Mouse (Mus musculus): ENCODE measurements around the gene Mcfd2. TPM values are rescaled to one million over a fixed set of nuclear protein-coding genes. Genes with fewer than 3 reads are reported as not detected.

Mcfd2 gene
- polyA plus RNA-seq, 1 experiment from 2014 or later = 82.0 TPM

GRCm38 (mm10) chr17:87275363-87276341, 9.9 kb upstream of the Mcfd2 start:
- no peaks in the 10 kb centered on the region for H3K27me3 ChIP-seq (ENCODE audit: control insufficient read depth, insufficient read depth, low read length)
- H3K27ac ChIP-seq (replicated peaks; ENCODE audit: low read depth, low read length) = no peak overlapping the region
- no peak overlapping the region for H3K9ac ChIP-seq (replicated peaks; ENCODE audit: low read length)
- no peaks in the 10 kb centered on the region for H3K4me1 ChIP-seq (ENCODE audit: control insufficient read depth, insufficient read depth, low read length)
- no peaks in the 10 kb centered on the region for H3K36me3 ChIP-seq (replicated peaks; ENCODE audit: control insufficient read depth, insufficient read depth, low read depth, low read length)
- H3K4me2 ChIP-seq (ENCODE audit: low read depth, low read length) = no peak overlapping the region
- H3K4me3 ChIP-seq (ENCODE audit: low read depth, low read length) = no peak overlapping the region
- DNase-seq (ENCODE audit: low spot score) (no peak), ATAC-seq (replicated peaks; ENCODE audit: insufficient number of reproducible peaks, low FRiP score, low TSS enrichment, low read depth) (no peak)
- WGBS = 65% methylated on average over 14 of the region's 15 CpGs
- no peaks in the 10 kb centered on the region for H3K9me3 ChIP-seq (replicated peaks; ENCODE audit: control insufficient read depth, low read length)

- no peak for ATAC-seq (replicated peaks; ENCODE audit: insufficient number of reproducible peaks, low FRiP score, low TSS enrichment, low read depth)
- H3K9ac ChIP-seq (replicated peaks; ENCODE audit: low read length) = no peak overlapping the region
- H3K4me2 ChIP-seq (ENCODE audit: low read depth, low read length) = no peak overlapping the region
- no peak for DNase-seq (ENCODE audit: low spot score)
- no peak overlapping the region for H3K27ac ChIP-seq (replicated peaks; ENCODE audit: low read depth, low read length)
- H3K4me3 ChIP-seq (ENCODE audit: low read depth, low read length) = no peak overlapping the region
- H3K9me3 ChIP-seq (replicated peaks; ENCODE audit: control insufficient read depth, low read length) = no peaks in the 10 kb centered on the region
- no peaks in the 10 kb centered on the region for H3K36me3 ChIP-seq (replicated peaks; ENCODE audit: control insufficient read depth, insufficient read depth, low read depth, low read length)
- 0 out of 2 replicates have a peak, but pooled peaks cover 4% of the 10 kb centered on the region for H3K4me1 ChIP-seq (ENCODE audit: control insufficient read depth, insufficient read depth, low read length)
- WGBS = 80% methylated on average over 6 of the region's 6 CpGs
- H3K27me3 ChIP-seq (ENCODE audit: control insufficient read depth, insufficient read depth, low read length) = no peaks in the 10 kb centered on the region
Measured at GRCm38 (mm10) chr17:87269454-87269853, 3.7 kb upstream of the Mcfd2 start.

DNA sequence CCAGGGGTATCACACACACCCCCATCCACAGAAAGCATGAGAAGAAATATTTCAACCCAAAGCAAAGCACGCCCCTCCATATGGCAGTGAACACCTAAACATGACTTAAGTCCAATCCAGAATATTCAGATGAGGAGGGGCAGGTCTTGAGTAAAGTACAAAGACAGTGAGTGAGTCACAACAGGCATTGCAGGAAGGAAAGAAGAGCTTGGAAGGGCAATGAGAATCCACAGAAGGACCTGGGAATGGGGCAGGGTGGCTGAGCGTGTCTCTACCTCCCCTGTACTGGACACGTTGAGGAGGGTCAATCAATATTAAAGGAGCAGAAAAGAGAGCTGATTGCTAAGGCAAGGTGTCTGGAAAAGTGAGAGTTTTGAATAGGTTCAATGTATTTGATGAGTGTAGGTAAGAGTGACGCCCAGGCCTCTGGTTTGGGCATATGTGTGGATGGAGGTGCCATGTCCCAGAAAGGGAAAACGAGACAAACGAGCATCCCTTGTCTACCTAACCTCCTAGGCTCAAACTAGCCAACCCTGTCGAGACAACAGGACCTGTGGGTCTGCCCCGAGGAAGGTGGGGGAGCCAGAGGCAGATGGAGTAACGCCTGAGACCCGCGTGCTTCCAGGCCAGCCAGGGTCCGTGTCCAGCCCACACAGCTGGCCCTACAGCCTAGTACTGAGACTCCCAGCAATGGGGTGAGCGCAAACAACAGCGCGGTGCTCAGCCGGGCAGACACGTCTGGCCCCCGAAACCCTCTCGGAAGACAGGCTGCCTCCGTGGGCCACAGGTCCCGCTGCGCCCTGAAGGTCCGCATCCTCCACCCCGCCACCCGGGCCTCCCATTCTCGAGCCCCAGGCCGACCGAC, 576 bp downstream of the Mcfd2 start:
- 7% methylated on average over 27 of the region's 28 CpGs for WGBS
- peak overlapping the region; percentile 64 for H3K9ac ChIP-seq (replicated peaks; ENCODE audit: low read length)
- no peaks in the 10 kb centered on the region for H3K9me3 ChIP-seq (replicated peaks; ENCODE audit: control insufficient read depth, low read length)
- no peaks in the 10 kb centered on the region; the same call in 1 of the 2 replicates for H3K36me3 ChIP-seq (replicated peaks; ENCODE audit: control insufficient read depth, insufficient read depth, low read depth, low read length)
- DNase-seq (ENCODE audit: low spot score) (peak; percentile 12), ATAC-seq (replicated peaks; ENCODE audit: insufficient number of reproducible peaks, low FRiP score, low TSS enrichment, low read depth) (peak; percentile 77)
- H3K27me3 ChIP-seq (ENCODE audit: control insufficient read depth, insufficient read depth, low read length) = no peaks in the 10 kb centered on the region
- H3K27ac ChIP-seq (replicated peaks; ENCODE audit: low read depth, low read length) = no peak overlapping the region
- peak overlapping the region; percentile 62 for H3K4me3 ChIP-seq (ENCODE audit: low read depth, low read length)
- 0 out of 2 replicates have a peak, but pooled peaks cover 5% of the 10 kb centered on the region for H3K4me1 ChIP-seq (ENCODE audit: control insufficient read depth, insufficient read depth, low read length)
- peak overlapping the region; percentile 79 for H3K4me2 ChIP-seq (ENCODE audit: low read depth, low read length)

GRCm38 (mm10) chr17:87264054-87264830, 1.5 kb downstream of the Mcfd2 start:
- ATAC-seq (replicated peaks; ENCODE audit: insufficient number of reproducible peaks, low FRiP score, low TSS enrichment, low read depth) (no peak), DNase-seq (ENCODE audit: low spot score) (no peak)
- no peak overlapping the region for H3K27ac ChIP-seq (replicated peaks; ENCODE audit: low read depth, low read length)
- H3K36me3 ChIP-seq (replicated peaks; ENCODE audit: control insufficient read depth, insufficient read depth, low read depth, low read length) = no peaks in the 10 kb centered on the region; the same call in 1 of the 2 replicates
- H3K9me3 ChIP-seq (replicated peaks; ENCODE audit: control insufficient read depth, low read length) = no peaks in the 10 kb centered on the region
- no peaks in the 10 kb centered on the region for H3K27me3 ChIP-seq (ENCODE audit: control insufficient read depth, insufficient read depth, low read length)
- WGBS = 94% methylated on average over 11 of the region's 11 CpGs
- H3K4me3 ChIP-seq (ENCODE audit: low read depth, low read length) = no peak overlapping the region; the same call in 1 of the 2 replicates
- 0 out of 2 replicates have a peak, but pooled peaks cover 5% of the 10 kb centered on the region for H3K4me1 ChIP-seq (ENCODE audit: control insufficient read depth, insufficient read depth, low read length)
- H3K4me2 ChIP-seq (ENCODE audit: low read depth, low read length) = peak overlapping the region; percentile 79; the same call in 1 of the 2 replicates
- no peak overlapping the region for H3K9ac ChIP-seq (replicated peaks; ENCODE audit: low read length)

GRCm38 (mm10) chr17:87263401-87263800, 2.3 kb downstream of the Mcfd2 start:
- H3K36me3 ChIP-seq (replicated peaks; ENCODE audit: control insufficient read depth, insufficient read depth, low read depth, low read length) = no peaks in the 10 kb centered on the region; the same call in 1 of the 2 replicates
- no peak overlapping the region for H3K4me3 ChIP-seq (ENCODE audit: low read depth, low read length)
- H3K9me3 ChIP-seq (replicated peaks; ENCODE audit: control insufficient read depth, low read length) = no peaks in the 10 kb centered on the region
- no peak for ATAC-seq (replicated peaks; ENCODE audit: insufficient number of reproducible peaks, low FRiP score, low TSS enrichment, low read depth)
- no peak overlapping the region for H3K27ac ChIP-seq (replicated peaks; ENCODE audit: low read depth, low read length)
- H3K4me1 ChIP-seq (ENCODE audit: control insufficient read depth, insufficient read depth, low read length) = 0 out of 2 replicates have a peak, but pooled peaks cover 5% of the 10 kb centered on the region
- DNase-seq (ENCODE audit: low spot score) = no peak
- H3K4me2 ChIP-seq (ENCODE audit: low read depth, low read length) = no peak overlapping the region
- H3K9ac ChIP-seq (replicated peaks; ENCODE audit: low read length) = no peak overlapping the region
- 93% methylated on average over 6 of the region's 6 CpGs for WGBS
- no peaks in the 10 kb centered on the region for H3K27me3 ChIP-seq (ENCODE audit: control insufficient read depth, insufficient read depth, low read length)

DNA sequence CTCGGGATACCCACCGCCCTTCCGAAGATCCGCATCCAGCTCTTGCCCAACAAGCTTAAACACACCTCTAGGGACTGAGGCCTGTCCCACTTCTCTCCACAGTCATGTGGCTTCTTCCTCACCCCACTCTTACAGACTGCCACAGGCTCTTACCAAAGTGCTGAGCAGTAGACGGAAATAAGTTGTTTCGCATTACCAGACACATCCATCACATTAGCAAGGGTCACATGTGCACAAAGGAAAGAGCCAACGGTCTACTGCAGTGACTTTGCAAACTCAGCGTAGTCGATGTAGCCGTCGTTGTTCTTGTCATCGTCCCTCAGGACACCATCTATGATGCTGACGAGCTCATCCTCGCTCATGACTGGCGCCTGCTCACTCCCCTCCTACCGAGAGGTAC, 10.1 kb downstream of the Mcfd2 start:
- Histone ChIP-seq H3K9me3 (replicated peaks; ENCODE audit: control insufficient read depth, low read length) (no peaks in the 10 kb centered on the region), H3K4me2 (ENCODE audit: low read depth, low read length) (no peak overlapping the region), H3K4me1 (ENCODE audit: control insufficient read depth, insufficient read depth, low read length) (no peaks in the 10 kb centered on the region), H3K27me3 (ENCODE audit: control insufficient read depth, insufficient read depth, low read length) (no peaks in the 10 kb centered on the region), H3K4me3 (ENCODE audit: low read depth, low read length) (no peak overlapping the region), H3K36me3 (replicated peaks; ENCODE audit: control insufficient read depth, insufficient read depth, low read depth, low read length) (peaks cover 9% of the 10 kb centered on the region), H3K9ac (replicated peaks; ENCODE audit: low read length) (no peak overlapping the region), H3K27ac (replicated peaks; ENCODE audit: low read depth, low read length) (no peak overlapping the region)
- DNase-seq (ENCODE audit: low spot score) (no peak), ATAC-seq (replicated peaks; ENCODE audit: insufficient number of reproducible peaks, low FRiP score, low TSS enrichment, low read depth) (no peak)
- WGBS = 84% methylated on average over 16 of the region's 16 CpGs

- H3K36me3 ChIP-seq (replicated peaks; ENCODE audit: control insufficient read depth, insufficient read depth, low read depth, low read length) = peaks cover 9% of the 10 kb centered on the region
- H3K4me3 ChIP-seq (ENCODE audit: low read depth, low read length) = no peak overlapping the region
- no peak overlapping the region for H3K4me2 ChIP-seq (ENCODE audit: low read depth, low read length)
- H3K27me3 ChIP-seq (ENCODE audit: control insufficient read depth, insufficient read depth, low read length) = no peaks in the 10 kb centered on the region
- no peaks in the 10 kb centered on the region for H3K4me1 ChIP-seq (ENCODE audit: control insufficient read depth, insufficient read depth, low read length)
- no peak for ATAC-seq (replicated peaks; ENCODE audit: insufficient number of reproducible peaks, low FRiP score, low TSS enrichment, low read depth)
- no peaks in the 10 kb centered on the region for H3K9me3 ChIP-seq (replicated peaks; ENCODE audit: control insufficient read depth, low read length)
- 91% methylated on average over 8 of the region's 8 CpGs for WGBS
- H3K27ac ChIP-seq (replicated peaks; ENCODE audit: low read depth, low read length) = no peak overlapping the region
- no peak overlapping the region for H3K9ac ChIP-seq (replicated peaks; ENCODE audit: low read length)
- DNase-seq (ENCODE audit: low spot score) = no peak
Measured at GRCm38 (mm10) chr17:87254384-87254783, 11.4 kb downstream of the Mcfd2 start.
